Mouse (Mus musculus): Measurements from ENCODE around the gene Ptpn14.

- TF ChIP-seq CTCF (IDR thresholded peaks at IDR 0.05; ENCODE audit: borderline replicate concordance, control insufficient read depth, extremely low read depth, insufficient read depth, low read length, poor library complexity) (no peak), POLR2A (IDR thresholded peaks at IDR 0.05; ENCODE audit: control insufficient read depth, extremely low read depth, insufficient read depth, low read length, poor library complexity) (no peak)
Measured at GRCm38 (mm10) chr1:189898708-189899107, 170.6 kb downstream of the Ptpn14 start.

All from thymus, adult 2 months (tissue).